Mouse (Mus musculus): ENCODE results near the gene Ltbp4. TPM values are rescaled to one million over a fixed set of nuclear protein-coding genes. Genes with fewer than 3 reads are reported as not detected.

Gene Ltbp4
- polyA plus RNA-seq, 1 experiment from 2014 or later, result 81.0 TPM

GRCm38 (mm10) chr7:27329326-27329947 is 8.1 kb downstream of the Ltbp4 start:
- H3K27me3 ChIP-seq (ENCODE audit: control insufficient read depth, insufficient read depth, low read length), result no peaks in the 10 kb centered on the region
- no peak overlapping the region for H3K27ac ChIP-seq (replicated peaks)
- ATAC-seq (ENCODE audit: low FRiP score, low TSS enrichment) (peak; percentile 18; the same call in 1 of the 2 replicates), DNase-seq (ENCODE audit: low spot score) (peak; percentile 89)
- peaks cover 3% of the 10 kb centered on the region for H3K36me3 ChIP-seq (ENCODE audit: control insufficient read depth, insufficient read depth, low read length)
- H3K4me3 ChIP-seq (ENCODE audit: low read depth, low read length), result peak overlapping the region; percentile 17
- peak overlapping the region; percentile 18; the same call in 1 of the 2 replicates for H3K9ac ChIP-seq (ENCODE audit: low read length)
- H3K9me3 ChIP-seq (ENCODE audit: control insufficient read depth, low read length), result no peaks in the 10 kb centered on the region
- H3K4me2 ChIP-seq (replicated peaks; ENCODE audit: low read depth), result peak overlapping the region; percentile 46
- TF ChIP-seq EP300 (optimal IDR thresholded peaks at IDR 0.05), result no peak
- TF ChIP-seq CTCF (IDR thresholded peaks at IDR 0.05; ENCODE audit: low read depth), result peak; percentile 81
- 0 out of 2 replicates have a peak, but pooled peaks cover 7% of the 10 kb centered on the region for H3K4me1 ChIP-seq (replicated peaks; ENCODE audit: control insufficient read depth, insufficient read depth)
- 18% methylated on average over 45 of the region's 45 CpGs for WGBS

GRCm38 (mm10) chr7:27328648-27329047 is 8.8 kb downstream of the Ltbp4 start:
- no peak overlapping the region for H3K4me2 ChIP-seq (replicated peaks; ENCODE audit: low read depth)
- TF ChIP-seq CTCF (IDR thresholded peaks at IDR 0.05; ENCODE audit: low read depth), result peak; percentile 17; the same call in 1 of the 2 replicates
- TF ChIP-seq EP300 (optimal IDR thresholded peaks at IDR 0.05), result no peak
- peaks cover 11% of the 10 kb centered on the region for H3K36me3 ChIP-seq (ENCODE audit: control insufficient read depth, insufficient read depth, low read length)
- H3K9ac ChIP-seq (ENCODE audit: low read length), result no peak overlapping the region
- H3K4me1 ChIP-seq (replicated peaks; ENCODE audit: control insufficient read depth, insufficient read depth), result 0 out of 2 replicates have a peak, but pooled peaks cover 6% of the 10 kb centered on the region
- no peak overlapping the region for H3K27ac ChIP-seq (replicated peaks)
- DNase-seq (ENCODE audit: low spot score) (no peak), ATAC-seq (ENCODE audit: low FRiP score, low TSS enrichment) (no peak)
- WGBS, result 42% methylated on average over 16 of the region's 16 CpGs
- H3K4me3 ChIP-seq (ENCODE audit: low read depth, low read length), result no peak overlapping the region
- no peaks in the 10 kb centered on the region for H3K27me3 ChIP-seq (ENCODE audit: control insufficient read depth, insufficient read depth, low read length)
- no peaks in the 10 kb centered on the region for H3K9me3 ChIP-seq (ENCODE audit: control insufficient read depth, low read length)

GRCm38 (mm10) chr7:27328161-27328560 is 9.3 kb downstream of the Ltbp4 start:
- WGBS, result 87% methylated on average over 11 of the region's 11 CpGs
- DNase-seq (ENCODE audit: low spot score) (no peak), ATAC-seq (ENCODE audit: low FRiP score, low TSS enrichment) (no peak)
- H3K9ac ChIP-seq (ENCODE audit: low read length), result no peak overlapping the region
- H3K27ac ChIP-seq (replicated peaks), result no peak overlapping the region
- H3K9me3 ChIP-seq (ENCODE audit: control insufficient read depth, low read length), result no peaks in the 10 kb centered on the region
- H3K4me1 ChIP-seq (replicated peaks; ENCODE audit: control insufficient read depth, insufficient read depth), result 0 out of 2 replicates have a peak, but pooled peaks cover 4% of the 10 kb centered on the region
- no peaks in the 10 kb centered on the region for H3K27me3 ChIP-seq (ENCODE audit: control insufficient read depth, insufficient read depth, low read length)
- H3K36me3 ChIP-seq (ENCODE audit: control insufficient read depth, insufficient read depth, low read length), result peaks cover 12% of the 10 kb centered on the region
- TF ChIP-seq CTCF (IDR thresholded peaks at IDR 0.05; ENCODE audit: low read depth) (no peak), EP300 (optimal IDR thresholded peaks at IDR 0.05) (no peak)
- no peak overlapping the region for H3K4me3 ChIP-seq (ENCODE audit: low read depth, low read length)
- H3K4me2 ChIP-seq (replicated peaks; ENCODE audit: low read depth), result no peak overlapping the region

GRCm38 (mm10) chr7:27327500-27327899 is 10.0 kb downstream of the Ltbp4 start:
- 93% methylated on average over 8 of the region's 8 CpGs for WGBS
- Histone ChIP-seq H3K4me1 (replicated peaks; ENCODE audit: control insufficient read depth, insufficient read depth) (0 out of 2 replicates have a peak, but pooled peaks cover 4% of the 10 kb centered on the region), H3K27me3 (ENCODE audit: control insufficient read depth, insufficient read depth, low read length) (no peaks in the 10 kb centered on the region)

GRCm38 (mm10) chr7:27326101-27326880 is 11.2 kb downstream of the Ltbp4 start:
- DNase-seq (ENCODE audit: low spot score) (peak; percentile 40), ATAC-seq (ENCODE audit: low FRiP score, low TSS enrichment) (peak; percentile 16; the same call in 1 of the 2 replicates)
- H3K4me2 ChIP-seq (replicated peaks; ENCODE audit: low read depth), result peak overlapping the region; percentile 31; the same call in 1 of the 2 replicates
- no peaks in the 10 kb centered on the region for H3K27me3 ChIP-seq (ENCODE audit: control insufficient read depth, insufficient read depth, low read length)
- TF ChIP-seq EP300 (optimal IDR thresholded peaks at IDR 0.05) (no peak), CTCF (IDR thresholded peaks at IDR 0.05; ENCODE audit: low read depth) (no peak)
- no peak overlapping the region for H3K9ac ChIP-seq (ENCODE audit: low read length)
- 0 out of 2 replicates have a peak, but pooled peaks cover 2% of the 10 kb centered on the region for H3K4me1 ChIP-seq (replicated peaks; ENCODE audit: control insufficient read depth, insufficient read depth)
- H3K36me3 ChIP-seq (ENCODE audit: control insufficient read depth, insufficient read depth, low read length), result peaks cover 14% of the 10 kb centered on the region
- 66% methylated on average over 34 of the region's 34 CpGs for WGBS
- H3K4me3 ChIP-seq (ENCODE audit: low read depth, low read length), result no peak overlapping the region
- H3K9me3 ChIP-seq (ENCODE audit: control insufficient read depth, low read length), result no peaks in the 10 kb centered on the region
- no peak overlapping the region for H3K27ac ChIP-seq (replicated peaks)

More at GRCm38 (mm10) chr7:27327500-27327899, 10.0 kb downstream of the Ltbp4 start:
- Histone ChIP-seq H3K9me3 (ENCODE audit: control insufficient read depth, low read length) (no peaks in the 10 kb centered on the region), H3K27ac (replicated peaks) (no peak overlapping the region), H3K36me3 (ENCODE audit: control insufficient read depth, insufficient read depth, low read length) (peaks cover 12% of the 10 kb centered on the region), H3K4me3 (ENCODE audit: low read depth, low read length) (no peak overlapping the region), H3K4me2 (replicated peaks; ENCODE audit: low read depth) (no peak overlapping the region), H3K9ac (ENCODE audit: low read length) (no peak overlapping the region)
- ATAC-seq (ENCODE audit: low FRiP score, low TSS enrichment) (no peak), DNase-seq (ENCODE audit: low spot score) (no peak)
- TF ChIP-seq CTCF (IDR thresholded peaks at IDR 0.05; ENCODE audit: low read depth), result no peak
- no peak for TF ChIP-seq EP300 (optimal IDR thresholded peaks at IDR 0.05)
